Mouse (Mus musculus): ENCODE results near the gene Scgb2b3. TPM values are rescaled to one million over a fixed set of nuclear protein-coding genes. Genes with fewer than 3 reads are reported as not detected.

Gene Scgb2b3
- not detected in 2 replicates for polyA plus RNA-seq (2016; fragmentation: Nextera tagmentation; extraction: Ambion mirVana)

GRCm38 (mm10) chr7:31362022-31362560, at the start of gene Scgb2b3:
Gene Scgb2b3 (minus strand): TSS chr7:31362072.
- DNase-seq (ENCODE audit: extremely low spot score, low spot score), result no peak
- Histone ChIP-seq H3K36me3 (replicated peaks) (no peaks in the 10 kb centered on the region), H3K4me1 (no peaks in the 10 kb centered on the region), H3K27ac (no peak within 1 kb of the TSS), H3K4me3 (no peak within 1 kb of the TSS), H3K27me3 (ENCODE audit: poor library complexity, severe bottlenecking) (no peaks in the 10 kb centered on the region), H3K9me3 (peaks cover 75% of the 10 kb centered on the region)
- 82% methylated on average over 4 of the region's 4 CpGs for WGBS

- WGBS, result 86% methylated on average over 3 of the region's 3 CpGs
- no peak for DNase-seq (ENCODE audit: extremely low spot score, low spot score)
- H3K9me3 ChIP-seq, result peaks cover 58% of the 10 kb centered on the region
These were observed 13.4 kb upstream of the Scgb2b3 start, which contains the start of gene Scgb1b3 for GRCm38 (mm10) chr7:31375292-31375691. Gene Scgb1b3 (plus strand): TSS chr7:31375592.

More at GRCm38 (mm10) chr7:31375292-31375691, 13.4 kb upstream of the Scgb2b3 start, which contains the start of gene Scgb1b3:
- Histone ChIP-seq H3K4me3 (no peak within 1 kb of the TSS), H3K4me1 (no peaks in the 10 kb centered on the region), H3K27me3 (ENCODE audit: poor library complexity, severe bottlenecking) (no peaks in the 10 kb centered on the region), H3K27ac (no peak within 1 kb of the TSS), H3K36me3 (replicated peaks) (no peaks in the 10 kb centered on the region)

Other genes with a start within 250 kb of the Scgb2b3 start
- 1.4 and 1.9 TPM in 2 replicates for gene Hpn, start 246.8 kb downstream of the Scgb2b3 start, polyA plus RNA-seq (2016; fragmentation: Nextera tagmentation; extraction: Ambion mirVana)
- gene Scn1b, start 235.1 kb downstream of the Scgb2b3 start, polyA plus RNA-seq (2016; fragmentation: Nextera tagmentation; extraction: Ambion mirVana), result 0.25 and 0.55 TPM in 2 replicates
- gene Gramd1a, start 206.2 kb downstream of the Scgb2b3 start, polyA plus RNA-seq (2016; fragmentation: Nextera tagmentation; extraction: Ambion mirVana), result 74.5 and 79.7 TPM in 2 replicates
- gene Scgb2b2, start 71.6 kb downstream of the Scgb2b3 start, polyA plus RNA-seq (2016; fragmentation: Nextera tagmentation; extraction: Ambion mirVana), result not detected in 2 replicates
- gene Scgb1b2, start 70.3 kb downstream of the Scgb2b3 start, polyA plus RNA-seq (2016; fragmentation: Nextera tagmentation; extraction: Ambion mirVana), result not detected in 2 replicates
- not detected in 2 replicates for gene Scgb1b3, start 13.5 kb upstream of the Scgb2b3 start, polyA plus RNA-seq (2016; fragmentation: Nextera tagmentation; extraction: Ambion mirVana)

Data from forebrain, embryonic 10.5 days (tissue).